Mouse (Mus musculus) gastrocnemius, adult 2 months (tissue): ENCODE measurements around the gene Ankfy1. TPM values are rescaled to one million over a fixed set of nuclear protein-coding genes. Genes with fewer than 3 reads are reported as not detected.

Source experiments
- DNase-seq: peaks from one replicate; pipeline ENCODE4 v3.0.0; 2022
- H3K27ac ChIP-seq: fragments of 200-600 bp; 2 replicates; pipeline ENCODE4 v1.8.1; 2022; ENCODE audit warnings: mild to moderate bottlenecking
- H3K4me3 ChIP-seq: fragments of 200-600 bp; 2 replicates; pipeline ENCODE4 v1.8.1; 2022; ENCODE audit warnings: mild to moderate bottlenecking, moderate library complexity
- CTCF ChIP-seq: fragments of 200-600 bp; IDR thresholded peaks from 2 replicates; pipeline ENCODE4 v1.8.1; 2022; ENCODE audit warnings: antibody characterized with exemption, mild to moderate bottlenecking, moderate library complexity
- intact Hi-C: fragments of 180-260 bp; cut with DNase I; formaldehyde crosslinking; loops from one replicate; pipeline ENCODE4 v1.15.1; 2025
- long read RNA-seq, 2 experiments: library from polyadenylated mRNA; stranded (forward); transcript quantifications; one replicate each; pipeline ENCODE4 v2.0.0; 2021
- total RNA-seq, 2 experiments: library from RNA; stranded (reverse); gene quantifications; 2 replicates each; pipeline ENCODE4 v1.2.3; 2021

Ankfy1 gene
- 10 to 100 TPM in 1 of 2 experiments, 1 to 10 TPM in 1; 8.5 to 10.4 TPM for total RNA-seq
- long read RNA-seq, experiment 1, full-length matches to known transcripts = 5 of 9 reads
- long read RNA-seq, experiment 1, partial matches to known transcripts = 2 of 9 reads
- long read RNA-seq, experiment 1, other reads (novel, unspliced or antisense) = 2 of 9 reads
- long read RNA-seq, experiment 2, full-length matches to known transcripts = 6 of 8 reads
- long read RNA-seq, experiment 2, partial matches to known transcripts = 1 of 8 reads
- long read RNA-seq, experiment 2, other reads (novel, unspliced or antisense) = 1 of 8 reads

GRCm38 (mm10) chr11:72689551-72690510, at the start of gene Ankfy1:
TSS of gene Ankfy1 (plus strand) at chr11:72690006.
- intact Hi-C loops = no loop called here
- peak within 1 kb of the TSS; percentile 92 for H3K27ac ChIP-seq
- peak within 1 kb of the TSS; percentile 87 for H3K4me3 ChIP-seq
- DNase-seq = peak; percentile 97
- TF ChIP-seq CTCF = no peak

- Histone ChIP-seq H3K27ac (0 out of 2 replicates have a peak overlapping the region, but pooled peaks have one; percentile 1), H3K4me3 (no peak overlapping the region)
- no peak for TF ChIP-seq CTCF
- no peak for DNase-seq
- intact Hi-C loops = no loop called here
These were observed 47.1 kb upstream of the Ankfy1 start for GRCm38 (mm10) chr11:72642730-72643129.

- DNase-seq = no peak
These were observed 44.4 kb upstream of the Ankfy1 start for GRCm38 (mm10) chr11:72645386-72645785.

GRCm38 (mm10) chr11:72650347-72650746, 39.5 kb upstream of the Ankfy1 start:
- Histone ChIP-seq H3K4me3 (no peak overlapping the region), H3K27ac (peak overlapping the region; percentile 50)
- no peak for TF ChIP-seq CTCF
- intact Hi-C loops = no loop called here
- DNase-seq = no peak

More at GRCm38 (mm10) chr11:72645386-72645785, 44.4 kb upstream of the Ankfy1 start:
- intact Hi-C loops = no loop called here
- no peak for TF ChIP-seq CTCF
- no peak overlapping the region for H3K4me3 ChIP-seq
- no peak overlapping the region for H3K27ac ChIP-seq

GRCm38 (mm10) chr11:72659918-72660317, 29.9 kb upstream of the Ankfy1 start:
- DNase-seq = no peak
- no peak overlapping the region for H3K27ac ChIP-seq
- TF ChIP-seq CTCF = peak; percentile 42; the same call in 1 of the 2 replicates
- H3K4me3 ChIP-seq = no peak overlapping the region
- intact Hi-C loops = no loop called here

GRCm38 (mm10) chr11:72660359-72660758, 29.4 kb upstream of the Ankfy1 start:
- no peak overlapping the region for H3K4me3 ChIP-seq
- intact Hi-C loops = no loop called here
- TF ChIP-seq CTCF = no peak
- H3K27ac ChIP-seq = no peak overlapping the region
- no peak for DNase-seq

GRCm38 (mm10) chr11:72664641-72665040, 25.2 kb upstream of the Ankfy1 start:
- no peak overlapping the region for H3K4me3 ChIP-seq
- intact Hi-C loops = no loop called here
- TF ChIP-seq CTCF = no peak
- H3K27ac ChIP-seq = no peak overlapping the region
- no peak for DNase-seq

- DNase-seq = no peak
- intact Hi-C loops = loop anchor here (2.0 kb wide), 1 partner anchor 336 kb away; no protein-coding TSS in a partner anchor
- no peak for TF ChIP-seq CTCF
These were observed 19.2 kb upstream of the Ankfy1 start for GRCm38 (mm10) chr11:72670634-72671033.

GRCm38 (mm10) chr11:72671294-72671988, 18.4 kb upstream of the Ankfy1 start:
- no peak for DNase-seq
- Histone ChIP-seq H3K27ac (no peak overlapping the region), H3K4me3 (no peak overlapping the region)
- TF ChIP-seq CTCF = no peak
- intact Hi-C loops = loop anchor here (2.0 kb wide), 1 partner anchor 335 kb away; no protein-coding TSS in a partner anchor

More at GRCm38 (mm10) chr11:72670634-72671033, 19.2 kb upstream of the Ankfy1 start:
- Histone ChIP-seq H3K27ac (no peak overlapping the region), H3K4me3 (no peak overlapping the region)

- intact Hi-C loops = no loop called here
- Histone ChIP-seq H3K27ac (no peak overlapping the region), H3K4me3 (no peak overlapping the region)
- DNase-seq = no peak
- no peak for TF ChIP-seq CTCF
These were observed 17.4 kb upstream of the Ankfy1 start for GRCm38 (mm10) chr11:72672438-72672837.

GRCm38 (mm10) chr11:72675280-72675679, 14.5 kb upstream of the Ankfy1 start:
- no peak for TF ChIP-seq CTCF
- Histone ChIP-seq H3K27ac (no peak overlapping the region), H3K4me3 (no peak overlapping the region)
- intact Hi-C loops = no loop called here
- no peak for DNase-seq

- no peak overlapping the region for H3K4me3 ChIP-seq
- TF ChIP-seq CTCF = no peak
- H3K27ac ChIP-seq = no peak overlapping the region
- no peak for DNase-seq
- intact Hi-C loops = no loop called here
These were observed 9.1 kb upstream of the Ankfy1 start for GRCm38 (mm10) chr11:72680726-72681125.
